Mouse (Mus musculus) bone marrow macrophage, adult 2 months (primary cell): ENCODE data around the gene Slc4a8.

ENCODE experiments used
- CTCF ChIP-seq: IDR thresholded peaks from 2 replicates; pipeline ENCODE4 v1.5.1; 2012; ENCODE audit warnings: low read depth, mild to moderate bottlenecking, low read length, moderate library complexity
- POLR2A ChIP-seq: IDR thresholded peaks from 2 replicates; pipeline ENCODE4 v1.6.1; 2012; ENCODE audit warnings: mild to moderate bottlenecking, low read depth, low read length, borderline replicate concordance

DNA sequence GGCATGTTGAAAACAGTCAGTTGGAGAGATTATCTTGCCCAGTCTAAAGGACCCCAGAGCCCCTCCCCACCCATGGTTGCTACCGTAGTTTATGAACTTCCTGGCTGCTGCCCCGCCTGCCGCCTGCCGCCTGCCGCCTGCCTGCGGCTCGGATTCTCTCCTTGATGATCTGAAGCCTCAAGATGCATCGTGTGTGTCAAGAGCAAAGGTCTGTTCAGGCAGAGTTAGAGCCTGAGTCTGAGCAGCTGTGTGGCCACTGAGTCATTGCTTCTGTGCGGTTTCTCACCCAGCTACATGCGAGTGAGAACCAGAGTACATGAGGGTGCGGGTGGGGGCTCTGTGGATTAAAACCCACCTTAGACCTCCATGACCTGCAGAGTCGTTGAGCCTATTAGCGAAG is 39.4 kb downstream of the Slc4a8 start:
- TF ChIP-seq CTCF (no peak), POLR2A (no peak)
